Mouse (Mus musculus) ovary, adult 18-20 months (tissue): ENCODE data around the gene Erp29.
A peak's percentile ranks its signal among the peaks of the same experiment; 100 is the strongest.
"Not testable (repeated sequence)": the region's sequence is repeated elsewhere in the genome, so short reads cannot be mapped to it uniquely, and the experiment has no call there.

ENCODE experiments used
- DNase-seq: peaks from one replicate; pipeline ENCODE4 v3.0.0; 2022; ENCODE audit warnings: low spot score, mixed read lengths

Gene Erp29

GRCm38 (mm10) chr5:121452026-121452869 is at the start of gene Erp29:
Erp29 (minus strand) TSS chr5:121452506.
- DNase-seq, result peak; percentile 97

GRCm38 (mm10) chr5:121501424-121501996 is 49.2 kb upstream of the Erp29 start:
- not testable (repeated sequence) for DNase-seq

- no peak for DNase-seq
Observed at GRCm38 (mm10) chr5:121500719-121501118, 48.4 kb upstream of the Erp29 start.

- DNase-seq, result no peak
Observed at GRCm38 (mm10) chr5:121493305-121493704, 41.0 kb upstream of the Erp29 start.

GRCm38 (mm10) chr5:121484801-121485200 is 32.5 kb upstream of the Erp29 start:
- DNase-seq, result no peak

GRCm38 (mm10) chr5:121477680-121478079 is 25.4 kb upstream of the Erp29 start:
- no peak for DNase-seq

GRCm38 (mm10) chr5:121476040-121476439 is 23.7 kb upstream of the Erp29 start:
- DNase-seq, result no peak

- no peak for DNase-seq
Observed at GRCm38 (mm10) chr5:121474610-121475009, 22.3 kb upstream of the Erp29 start.

GRCm38 (mm10) chr5:121472411-121472810 is 20.1 kb upstream of the Erp29 start:
- DNase-seq, result no peak

- DNase-seq, result no peak
Observed at GRCm38 (mm10) chr5:121469566-121469965, 17.3 kb upstream of the Erp29 start.

- no peak for DNase-seq
Observed at GRCm38 (mm10) chr5:121463601-121464250, 11.4 kb upstream of the Erp29 start.

GRCm38 (mm10) chr5:121462967-121463366 is 10.7 kb upstream of the Erp29 start:
- DNase-seq, result no peak

GRCm38 (mm10) chr5:121462171-121462502 is 9.8 kb upstream of the Erp29 start:
- no peak for DNase-seq

GRCm38 (mm10) chr5:121461339-121462170 is 9.2 kb upstream of the Erp29 start:
- DNase-seq, result no peak

- DNase-seq, result no peak
Observed at GRCm38 (mm10) chr5:121455510-121456265, 3.4 kb upstream of the Erp29 start.

- DNase-seq, result no peak
Observed at GRCm38 (mm10) chr5:121454503-121454782, 2.1 kb upstream of the Erp29 start.

- no peak for DNase-seq
Observed at GRCm38 (mm10) chr5:121453743-121454502, 1.6 kb upstream of the Erp29 start.

GRCm38 (mm10) chr5:121452906-121453305 is 600 bp upstream of the Erp29 start:
- no peak for DNase-seq

GRCm38 (mm10) chr5:121451644-121452025 is 671 bp downstream of the Erp29 start, which contains the start of gene Tmem116:
Tmem116 (plus strand) TSS chr5:121451893.
- DNase-seq, result peak; percentile 12

- no peak for DNase-seq
Observed at GRCm38 (mm10) chr5:121451203-121451602, 1.1 kb downstream of the Erp29 start.

GRCm38 (mm10) chr5:121450476-121450875 is 1.8 kb downstream of the Erp29 start:
- no peak for DNase-seq
